Mouse (Mus musculus) heart, postnatal 0 days (tissue): ENCODE data around the gene Grip2. TPM values are rescaled to one million over a fixed set of nuclear protein-coding genes. Genes with fewer than 3 reads are reported as not detected.

ENCODE experiments used
- ATAC-seq: fragments of 200-750 bp; cut with Nextera tagmentation; 2 replicates; pipeline ENCODE4 v1.8.0; 2017; ENCODE audit warnings: low read depth, moderate number of reproducible peaks, moderate library complexity; ENCODE audit not compliant: insufficient read depth
- DNase-seq: peaks from one replicate; pipeline ENCODE4 v3.0.0-alpha.2; 2016; ENCODE audit warnings: low spot score
- H3K27ac ChIP-seq: fragments of 300-500 bp; sonication (generic); 2 replicates; pipeline ENCODE4 v1.5.1; 2014; ENCODE audit warnings: low read depth, mild to moderate bottlenecking
- H3K27me3 ChIP-seq: fragments of 300-500 bp; sonication (generic); 2 replicates; pipeline ENCODE4 v1.6.1; 2014; ENCODE audit warnings: low read length, mixed read lengths; ENCODE audit not compliant: control insufficient read depth, insufficient read depth
- H3K36me3 ChIP-seq: fragments of 300-500 bp; sonication (generic); replicated peaks from 2 replicates; pipeline ENCODE4 v1.6.1; 2014; ENCODE audit warnings: low read length, mixed read lengths; ENCODE audit not compliant: control insufficient read depth, insufficient read depth
- H3K4me1 ChIP-seq: fragments of 300-500 bp; sonication (generic); 2 replicates; pipeline ENCODE4 v1.6.1; 2014; ENCODE audit warnings: antibody characterized with exemption; ENCODE audit not compliant: control insufficient read depth, insufficient read depth
- H3K4me2 ChIP-seq: fragments of 300-500 bp; sonication (generic); 2 replicates; pipeline ENCODE4 v1.6.1; 2014; ENCODE audit warnings: low read depth, mild to moderate bottlenecking, low read length, moderate library complexity
- H3K4me3 ChIP-seq: fragments of 300-500 bp; sonication (generic); 2 replicates; pipeline ENCODE4 v1.5.1; 2014; ENCODE audit warnings: low read depth, low read length
- H3K9ac ChIP-seq: fragments of 300-500 bp; sonication (generic); replicated peaks from 2 replicates; pipeline ENCODE4 v1.6.1; 2014; ENCODE audit warnings: low read depth, low read length, mixed read lengths
- H3K9me3 ChIP-seq: fragments of 300-500 bp; sonication (generic); replicated peaks from 2 replicates; pipeline ENCODE4 v1.6.1; 2016; ENCODE audit warnings: low read length; ENCODE audit not compliant: control insufficient read depth
- CTCF ChIP-seq: IDR thresholded peaks from 2 replicates; pipeline ENCODE4 v1.5.1; 2016; ENCODE audit warnings: antibody characterized with exemption, control low read depth, low read depth
- EP300 ChIP-seq: IDR thresholded peaks from 2 replicates; pipeline ENCODE4 v1.6.1; 2016; ENCODE audit warnings: antibody characterized with exemption, low read depth
- WGBS: fragments of 180-500 bp; shearing (Covaris S2); extraction: QIAGEN DNeasy Blood & Tissue Kit; methylation state at CpG from one replicate; pipeline ENCODE4 v1.1.7; 2014; 5-methylcytosine and 5-hydroxymethylcytosine counted together
- polyA plus RNA-seq: library from polyadenylated mRNA; unstranded; fragments of >200 nt; fragmentation: Nextera tagmentation; extraction: Ambion mirVana; gene quantifications from 2 replicates; pipeline ENCODE4 v1.2.1, GENCODE M21; 2015
- total RNA-seq: library from RNA; depleted of rRNA; stranded (reverse); fragments of >200 nt; gene quantifications from 2 replicates; pipeline ENCODE4 v1.2.3, GENCODE M21; 2014; ENCODE audit warnings: low replicate concordance

The Grip2 gene
- total and polyA plus RNA-seq, 2 experiments from 2014 or later = 7.6 to 14.7 TPM

DNA sequence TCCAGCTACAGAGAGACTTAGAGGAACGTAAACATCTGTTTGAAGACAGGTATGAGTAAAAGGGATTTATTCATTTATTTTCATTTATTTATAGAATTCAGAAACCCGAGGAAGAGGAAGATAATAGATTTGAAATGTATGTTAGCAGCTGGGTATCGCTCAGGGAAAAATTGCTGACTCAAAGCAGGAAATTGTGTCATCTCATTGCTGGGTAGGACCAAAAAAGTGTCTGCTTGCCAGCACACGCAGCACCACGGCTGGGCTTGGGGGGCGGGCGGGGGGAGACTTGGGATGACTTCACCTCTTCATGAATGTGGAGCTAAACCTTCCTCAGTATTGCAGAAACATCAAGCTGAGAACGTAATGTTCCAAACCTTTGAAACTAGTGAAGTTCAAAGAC, 59.5 kb downstream of the Grip2 start:
- Histone ChIP-seq H3K4me2 (no peak overlapping the region), H3K4me3 (no peak overlapping the region), H3K27ac (no peak overlapping the region), H3K36me3 (peaks cover 23% of the 10 kb centered on the region), H3K9me3 (peaks cover 4% of the 10 kb centered on the region), H3K9ac (no peak overlapping the region), H3K4me1 (no peaks in the 10 kb centered on the region), H3K27me3 (no peaks in the 10 kb centered on the region)
- 65% methylated on average over 8 of the region's 8 CpGs for WGBS
- DNase-seq = no peak
- TF ChIP-seq CTCF (no peak), EP300 (no peak)
- no peak for ATAC-seq

DNA sequence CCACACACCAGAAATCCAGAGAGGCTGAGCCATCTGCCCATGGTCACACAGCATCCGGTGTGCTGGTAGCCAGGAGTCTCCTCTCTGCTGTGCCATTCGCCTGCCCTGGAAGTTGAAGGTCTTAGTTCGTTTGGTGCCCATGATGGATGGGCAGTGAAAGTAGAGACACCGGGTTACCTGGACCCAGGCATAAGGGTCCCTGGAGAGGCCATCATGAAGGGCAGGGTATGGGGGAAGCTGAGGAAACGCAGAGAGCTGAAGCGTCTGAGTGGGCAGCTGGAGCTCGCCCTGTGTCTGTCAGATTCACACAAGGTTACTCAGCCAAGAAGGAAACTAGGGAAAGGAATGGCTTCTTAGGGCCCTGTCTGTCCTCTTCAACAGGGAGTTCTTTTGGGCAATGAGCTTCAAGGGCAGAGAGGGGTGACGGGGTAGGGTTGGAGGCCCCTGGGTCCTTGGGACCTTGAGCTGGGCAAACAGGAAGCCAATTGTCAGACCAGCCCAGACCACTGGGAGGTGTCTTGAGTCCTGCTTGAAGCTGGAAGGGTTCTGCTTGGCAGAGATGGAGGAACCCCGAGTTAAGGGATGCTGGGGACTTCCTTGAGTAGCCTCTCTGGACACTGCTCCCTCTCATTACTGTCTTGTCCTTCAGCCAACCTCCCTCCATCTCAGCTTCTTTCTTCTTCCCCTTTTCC, 64.9 kb downstream of the Grip2 start:
- Histone ChIP-seq H3K27me3 (no peaks in the 10 kb centered on the region), H3K27ac (no peak overlapping the region), H3K36me3 (peaks cover 50% of the 10 kb centered on the region), H3K4me2 (no peak overlapping the region), H3K4me1 (no peaks in the 10 kb centered on the region), H3K9ac (no peak overlapping the region), H3K4me3 (no peak overlapping the region), H3K9me3 (no peaks in the 10 kb centered on the region)
- ATAC-seq (peak; percentile 22; the same call in 1 of the 2 replicates), DNase-seq (no peak)
- WGBS = 77% methylated on average over 9 of the region's 9 CpGs
- no peak for TF ChIP-seq EP300
- TF ChIP-seq CTCF = peak; percentile 10

DNA sequence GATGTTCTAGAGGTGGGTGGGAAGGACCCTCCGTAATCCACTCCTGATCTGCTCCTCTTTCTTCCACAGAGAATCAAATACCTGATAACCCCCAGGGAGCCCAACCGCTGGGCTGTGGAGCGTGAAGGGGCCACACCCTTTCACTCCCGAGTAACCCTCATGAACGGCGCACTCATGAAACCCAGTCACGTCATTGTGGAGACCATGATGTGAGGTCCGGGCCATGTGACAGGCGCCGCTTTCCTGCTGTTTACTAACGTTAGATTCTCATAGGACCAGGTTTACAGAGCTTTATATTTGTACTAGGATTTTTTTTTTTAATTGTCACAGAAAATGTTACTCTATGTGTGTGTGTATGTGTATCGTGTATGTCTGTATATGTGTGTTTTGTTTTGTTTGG, 72.2 kb downstream of the Grip2 start:
- Histone ChIP-seq H3K4me2 (no peak overlapping the region), H3K9ac (no peak overlapping the region), H3K4me3 (no peak overlapping the region), H3K27ac (no peak overlapping the region), H3K9me3 (no peaks in the 10 kb centered on the region), H3K4me1 (no peaks in the 10 kb centered on the region), H3K27me3 (no peaks in the 10 kb centered on the region), H3K36me3 (peaks cover 65% of the 10 kb centered on the region)
- no peak for ATAC-seq
- DNase-seq = no peak
- WGBS = 84% methylated on average over 12 of the region's 12 CpGs
- no peak for TF ChIP-seq CTCF
- no peak for TF ChIP-seq EP300

DNA sequence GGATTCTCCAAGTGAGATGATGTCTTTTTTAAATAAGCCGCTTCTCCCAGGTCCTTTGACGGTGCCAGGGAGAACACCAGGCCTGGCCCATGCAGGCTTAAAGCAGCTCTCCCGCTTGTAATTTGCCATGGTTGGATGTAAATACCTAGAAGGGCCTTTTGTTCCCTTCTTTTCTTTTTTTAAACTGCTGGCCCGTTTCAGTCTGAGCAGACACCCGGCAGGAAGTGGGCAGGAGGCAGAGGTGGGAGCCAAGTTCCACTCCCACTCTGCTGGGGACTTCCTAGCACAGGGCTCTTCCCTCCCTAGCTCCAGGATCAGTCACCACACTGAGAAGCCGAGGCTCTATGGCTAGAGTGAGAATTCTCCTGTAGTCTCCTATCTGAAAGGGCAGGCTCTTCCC, 73.0 kb downstream of the Grip2 start:
- peak overlapping the region; percentile 57 for H3K27ac ChIP-seq
- TF ChIP-seq EP300 (no peak), CTCF (no peak)
- no peaks in the 10 kb centered on the region for H3K9me3 ChIP-seq
- 52% methylated on average over 6 of the region's 6 CpGs for WGBS
- no peaks in the 10 kb centered on the region for H3K4me1 ChIP-seq
- H3K9ac ChIP-seq = no peak overlapping the region
- no peak overlapping the region for H3K4me2 ChIP-seq
- no peaks in the 10 kb centered on the region for H3K27me3 ChIP-seq
- DNase-seq = no peak
- peaks cover 63% of the 10 kb centered on the region for H3K36me3 ChIP-seq
- no peak overlapping the region for H3K4me3 ChIP-seq
- ATAC-seq = no peak

DNA sequence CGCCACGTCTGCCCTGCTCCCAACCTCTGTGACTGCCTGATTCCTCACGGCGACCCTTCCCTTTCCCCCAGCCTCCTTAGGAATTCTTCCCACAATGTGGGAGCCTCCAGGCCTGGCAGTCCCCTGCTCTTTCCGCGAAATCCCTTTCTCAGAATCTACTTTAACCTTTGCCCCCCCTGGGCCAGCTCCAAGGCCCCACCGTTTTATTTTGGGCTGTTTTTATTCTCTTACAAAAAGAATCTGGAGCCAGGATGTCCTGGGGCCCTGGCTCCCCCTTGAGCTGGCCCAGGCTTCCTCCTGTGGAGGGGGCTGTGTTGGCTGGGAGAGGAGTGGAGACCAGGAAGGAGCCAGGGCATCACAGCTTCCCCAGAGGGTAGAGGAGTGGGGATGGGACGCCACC, 74.2 kb downstream of the Grip2 start:
- Histone ChIP-seq H3K27me3 (no peaks in the 10 kb centered on the region), H3K4me3 (no peak overlapping the region), H3K4me1 (no peaks in the 10 kb centered on the region), H3K27ac (peak overlapping the region; percentile 57), H3K4me2 (no peak overlapping the region), H3K9me3 (no peaks in the 10 kb centered on the region), H3K9ac (no peak overlapping the region), H3K36me3 (peaks cover 68% of the 10 kb centered on the region)
- TF ChIP-seq EP300 (peak; percentile 54; the same call in 1 of the 2 replicates), CTCF (no peak)
- ATAC-seq = peak; percentile 63
- DNase-seq = peak; percentile 35
- WGBS = 50% methylated on average over 8 of the region's 8 CpGs

DNA sequence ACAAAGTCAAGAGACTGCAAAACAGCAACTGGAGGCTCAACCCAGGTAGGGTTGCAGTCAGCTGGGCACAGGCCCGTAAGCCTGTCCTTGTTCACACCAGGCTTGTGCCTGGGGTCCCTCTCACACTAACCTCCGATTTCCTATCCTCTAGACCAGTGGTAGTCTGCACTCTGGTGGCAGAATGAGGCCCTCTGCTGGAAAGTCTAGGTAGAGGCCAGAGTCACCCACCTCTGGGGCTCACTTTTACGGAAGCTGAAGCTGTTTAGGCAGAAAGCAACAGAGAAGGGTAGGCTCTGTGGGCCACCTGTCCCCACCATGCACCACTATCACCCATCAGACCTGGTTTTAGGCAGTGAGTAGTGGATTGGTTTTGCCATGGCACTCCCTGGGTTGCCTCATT, 76.1 kb downstream of the Grip2 start:
- ATAC-seq = no peak
- Histone ChIP-seq H3K27ac (no peak overlapping the region), H3K36me3 (peaks cover 68% of the 10 kb centered on the region), H3K9me3 (no peaks in the 10 kb centered on the region), H3K27me3 (no peaks in the 10 kb centered on the region), H3K4me3 (no peak overlapping the region), H3K4me2 (no peak overlapping the region), H3K4me1 (no peaks in the 10 kb centered on the region), H3K9ac (no peak overlapping the region)
- no peak for TF ChIP-seq EP300
- TF ChIP-seq CTCF = peak; percentile 41
- WGBS = 71% methylated on average over 3 of the region's 3 CpGs
- DNase-seq = no peak
